Mouse (Mus musculus): Measurements from ENCODE around the gene Gal3st4.
"Not testable (repeated sequence)": the region's sequence is repeated elsewhere in the genome, so short reads cannot be mapped to it uniquely, and the experiment has no call there.

Gene Gal3st4

DNA sequence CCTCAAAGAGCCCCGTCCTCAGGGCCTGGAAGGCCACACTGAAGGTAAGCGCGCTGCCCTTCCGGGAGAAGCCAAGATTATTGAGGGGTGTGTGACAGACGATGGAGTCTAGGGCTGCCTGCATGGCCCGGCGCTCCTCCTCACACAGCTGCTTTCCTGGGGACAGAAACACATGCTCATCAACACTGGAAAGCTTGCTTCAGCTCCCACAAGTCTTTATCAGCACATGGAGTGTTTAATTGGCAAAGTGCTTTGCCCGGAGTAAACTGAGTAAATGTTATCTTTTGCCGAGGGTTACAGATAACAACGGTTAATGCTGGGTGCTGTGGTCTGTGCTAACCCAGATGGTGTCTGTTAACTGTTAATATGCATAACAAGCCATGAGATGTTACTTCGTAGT is 11.8 kb downstream of the Gal3st4 start:
- DNase-seq, result no peak

DNA sequence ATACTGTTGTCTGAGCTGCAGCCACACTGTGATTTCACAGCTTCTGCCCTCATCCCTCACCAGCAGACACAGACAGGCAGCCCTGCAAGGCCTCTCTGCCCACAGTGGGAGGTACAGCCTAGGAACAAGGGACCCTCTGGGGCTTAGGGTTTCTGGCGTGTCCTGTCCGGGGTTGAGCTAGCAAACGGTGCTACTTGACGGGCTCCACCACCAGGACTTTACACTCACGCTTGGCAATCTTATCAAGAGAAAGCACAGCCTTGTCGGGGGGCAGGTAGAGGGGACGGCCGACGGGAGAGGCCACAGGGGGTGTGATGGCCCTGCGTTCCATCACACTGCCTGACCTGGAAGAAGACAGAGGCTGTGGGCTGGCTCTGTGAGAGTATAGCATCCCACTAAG is 12.6 kb downstream of the Gal3st4 start:
- DNase-seq, result no peak

DNA sequence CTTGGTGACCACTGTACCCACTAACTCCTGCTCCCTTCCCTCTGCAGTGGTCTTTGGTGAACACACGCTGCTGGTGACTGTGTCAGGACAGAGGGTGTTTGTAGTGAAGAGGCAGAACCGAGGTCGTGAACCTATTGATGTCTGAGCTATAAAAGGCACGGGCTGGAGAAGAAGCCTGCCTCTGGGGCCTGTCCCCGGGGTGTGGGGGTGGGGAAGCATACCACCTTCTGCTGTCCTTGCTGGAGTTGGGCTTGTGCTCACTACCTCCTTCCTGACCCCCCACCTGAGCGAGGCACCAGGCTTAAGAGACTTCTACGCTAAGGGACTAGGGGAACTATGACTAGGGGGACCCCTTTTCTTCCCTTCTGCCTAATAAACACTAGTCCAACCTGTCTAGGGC is 13.6 kb downstream of the Gal3st4 start:
- no peak for DNase-seq

DNA sequence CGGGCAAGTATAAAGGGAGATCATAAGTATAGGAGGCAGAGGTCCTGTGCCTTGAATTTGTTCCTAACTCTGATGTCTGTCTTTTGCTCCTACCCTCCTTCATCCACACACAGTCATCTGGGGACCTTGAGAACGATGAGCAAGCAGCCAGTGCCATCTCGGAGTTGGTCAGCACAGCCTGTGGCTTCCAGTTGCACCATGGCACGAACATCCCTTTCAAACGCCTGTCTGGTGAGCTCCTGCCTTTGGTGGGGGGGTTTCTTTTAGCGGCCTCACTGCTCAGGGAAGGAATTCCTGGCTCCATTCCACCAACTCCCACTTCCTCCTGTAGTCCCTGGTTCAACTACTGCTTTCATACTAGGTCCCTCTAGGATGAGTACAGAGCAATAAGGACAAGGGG is 14.1 kb downstream of the Gal3st4 start:
- DNase-seq, result no peak

DNA sequence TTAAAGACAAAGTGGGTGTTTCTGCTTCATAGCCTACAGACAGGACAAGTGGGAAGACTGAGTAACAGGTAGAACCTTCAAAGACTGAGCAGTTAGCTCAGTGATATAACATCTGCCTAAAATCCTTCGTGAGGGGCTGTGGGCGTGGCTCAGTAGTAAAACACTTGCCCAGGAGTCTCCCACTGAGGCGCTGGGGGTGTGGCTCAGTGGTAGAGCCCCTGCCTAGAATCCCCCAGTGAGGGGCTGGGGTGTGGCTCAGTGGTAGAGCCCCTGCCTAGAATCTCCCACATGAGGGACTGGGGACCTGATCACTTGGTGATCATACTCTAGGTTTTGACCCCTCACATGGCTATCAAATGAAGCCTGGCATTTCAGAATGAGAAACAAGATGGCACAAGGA is 14.6 kb downstream of the Gal3st4 start:
- DNase-seq, result no peak

DNA sequence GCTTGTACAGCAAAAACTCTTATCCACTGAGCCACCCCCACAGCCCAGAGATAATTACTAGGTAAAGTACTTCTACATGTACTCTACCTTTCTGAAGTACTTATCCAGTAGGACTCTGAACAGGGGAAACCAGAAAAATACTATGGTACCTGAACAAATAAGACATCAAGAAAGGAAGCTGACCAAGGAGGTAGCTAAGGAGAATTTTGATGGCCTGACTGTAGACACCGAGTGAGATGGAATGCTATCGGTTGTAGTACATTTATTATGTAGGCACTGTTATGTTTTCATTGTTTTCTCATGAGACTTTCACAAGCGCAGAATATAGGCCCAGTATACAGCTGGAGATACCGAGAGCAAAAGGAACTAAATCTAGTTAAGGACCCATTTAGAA is 15.1 kb downstream of the Gal3st4 start:
- DNase-seq, result no peak

DNA sequence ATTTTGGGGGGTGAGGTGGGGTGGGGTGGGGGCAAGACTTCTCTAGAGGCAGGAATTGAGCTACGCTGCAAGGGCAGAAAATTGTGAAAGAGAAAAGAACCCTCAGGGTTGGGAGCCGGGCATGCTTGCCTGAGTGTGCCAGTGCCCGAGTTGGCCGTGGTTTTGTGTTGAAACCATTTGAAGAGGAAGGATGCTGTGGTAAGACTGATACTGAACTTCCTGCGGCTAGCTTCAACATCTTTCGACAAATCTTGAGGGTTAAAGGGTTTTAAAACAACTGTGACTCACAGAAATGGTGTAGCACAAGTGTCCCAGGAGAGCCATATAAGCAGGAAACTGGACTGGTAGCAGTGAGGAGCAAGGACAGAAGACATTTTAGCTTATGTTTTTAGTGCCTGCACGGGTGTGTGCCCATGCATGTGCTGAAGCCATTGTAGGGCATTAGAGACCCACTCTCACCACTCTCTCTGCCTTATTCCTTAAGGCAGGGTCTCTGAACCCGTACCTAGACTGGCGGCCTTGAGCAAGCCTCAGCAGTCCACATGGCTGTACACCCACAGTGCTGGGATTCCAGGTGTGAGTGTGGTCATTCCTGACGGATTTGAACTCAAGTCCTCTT is 15.6 kb downstream of the Gal3st4 start:
- DNase-seq, result no peak

DNA sequence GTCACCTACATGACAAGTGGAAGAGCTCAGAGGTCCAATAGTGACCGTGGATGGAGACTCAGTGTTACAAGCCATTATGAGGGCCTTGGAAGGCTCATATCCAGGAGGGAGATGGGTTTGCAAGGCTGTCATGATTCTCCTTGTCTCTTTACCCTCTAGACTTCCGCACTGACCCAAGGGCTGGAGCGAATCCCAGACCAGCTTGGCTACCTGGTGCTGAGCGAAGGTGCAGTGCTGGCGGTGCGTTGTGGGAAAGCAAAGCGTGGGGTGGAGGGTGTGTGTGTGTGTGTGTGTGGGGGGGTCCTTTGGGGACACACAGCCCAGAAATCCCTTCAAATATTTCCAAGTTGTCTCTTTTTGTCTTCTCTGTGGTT is 16.6 kb downstream of the Gal3st4 start:
- peak in 1 of 2 experiments; percentile 51 for DNase-seq

DNA sequence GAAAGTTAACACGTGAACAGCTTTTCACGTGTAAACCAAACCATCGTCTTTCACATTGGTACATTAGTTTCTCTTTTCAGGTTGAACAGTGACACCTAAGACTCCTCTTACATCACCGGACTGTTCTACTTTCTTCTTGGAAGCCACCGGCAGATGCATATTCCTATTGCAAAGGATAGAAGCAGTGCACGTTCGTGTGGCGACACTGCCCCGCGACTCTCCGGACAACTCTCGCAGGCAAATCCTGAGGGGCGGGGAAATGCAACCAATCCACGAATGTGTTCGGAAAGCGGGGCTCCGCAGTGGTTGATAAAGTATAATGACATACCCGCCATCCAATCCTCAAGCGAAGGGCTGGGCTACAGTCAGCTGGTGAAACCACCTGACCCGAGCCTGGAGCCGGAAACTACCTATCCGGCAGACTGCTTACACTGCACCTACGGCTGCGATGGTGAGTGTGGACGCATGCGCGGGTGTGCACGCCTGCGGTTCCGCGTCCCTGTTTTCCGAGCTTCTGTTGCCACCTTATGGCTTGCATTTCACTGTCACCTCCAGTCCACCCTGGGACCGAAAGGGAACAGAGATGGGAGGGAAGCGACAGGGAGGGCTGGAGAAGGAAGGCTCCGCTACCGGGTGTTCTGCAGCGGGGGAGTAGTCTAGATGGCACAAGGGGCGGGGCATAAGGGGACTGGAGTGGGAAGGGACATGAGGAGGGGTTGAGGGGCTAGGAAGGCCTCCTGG is 17.1 kb downstream of the Gal3st4 start, which contains the start of gene Lamtor4:
Gene Lamtor4, plus strand, starts transcription at position 130 of the 741 bp plus-strand sequence.
- DNase-seq, result peak; percentile 92 to 95

DNA sequence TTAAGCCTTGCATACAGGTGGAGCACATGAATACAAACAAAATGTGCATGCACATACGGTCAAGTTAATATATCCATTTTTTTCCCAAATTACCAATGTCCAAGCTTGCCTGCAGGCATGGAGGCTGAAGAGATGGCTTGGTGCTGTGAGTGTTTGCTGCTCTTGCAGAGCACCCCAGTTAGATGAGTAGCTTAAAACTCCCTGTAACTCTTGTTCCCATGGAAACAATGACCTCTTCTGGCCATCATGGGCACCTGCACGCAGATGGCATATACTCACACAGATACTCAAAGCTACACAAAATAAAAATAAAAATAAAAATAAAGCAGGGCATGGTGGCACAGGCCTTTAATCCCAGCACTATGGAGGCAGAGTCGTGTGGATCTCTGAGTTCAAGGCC is 19.6 kb downstream of the Gal3st4 start:
- no peak for DNase-seq

DNA sequence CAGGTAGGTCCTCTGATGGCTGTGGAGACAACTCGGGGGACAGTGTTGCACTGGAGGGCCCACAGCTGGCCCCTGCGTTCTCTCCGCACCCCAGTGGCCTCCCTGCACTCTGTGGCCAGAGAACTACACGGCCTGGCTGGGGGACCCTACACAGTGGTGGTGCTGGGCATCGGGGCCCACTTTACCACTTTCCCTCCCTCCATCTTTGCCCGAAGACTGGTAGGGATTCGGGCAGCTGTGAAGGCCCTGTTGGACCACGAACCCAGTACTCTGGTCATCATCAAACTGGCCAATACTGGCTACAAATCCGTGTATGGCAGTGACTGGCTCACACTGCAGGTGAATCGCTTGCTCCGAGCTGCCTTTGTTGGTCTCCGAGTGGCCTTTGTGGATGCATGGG is 21.5 kb downstream of the Gal3st4 start:
- DNase-seq, result no peak

DNA sequence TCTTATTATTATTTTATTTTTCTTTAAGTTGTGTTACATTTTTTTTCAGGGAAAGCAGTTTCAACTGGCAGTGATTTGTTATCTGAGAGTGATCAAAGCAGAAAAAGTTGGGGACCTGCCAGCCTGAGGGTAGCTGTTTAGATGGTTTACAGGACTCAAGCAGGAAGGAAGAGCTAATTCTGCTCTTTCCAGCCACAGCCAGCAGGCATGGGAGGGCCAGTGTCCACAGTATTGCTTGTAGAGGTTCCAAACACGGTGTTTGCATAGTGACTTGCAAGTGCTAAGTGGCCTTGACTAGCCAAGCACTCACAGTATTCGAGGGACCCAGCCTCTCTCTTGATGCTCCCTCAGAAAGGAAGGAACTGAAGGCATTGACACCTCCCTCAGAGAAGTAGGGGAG is 31.1 kb downstream of the Gal3st4 start:
- no peak for DNase-seq

DNA sequence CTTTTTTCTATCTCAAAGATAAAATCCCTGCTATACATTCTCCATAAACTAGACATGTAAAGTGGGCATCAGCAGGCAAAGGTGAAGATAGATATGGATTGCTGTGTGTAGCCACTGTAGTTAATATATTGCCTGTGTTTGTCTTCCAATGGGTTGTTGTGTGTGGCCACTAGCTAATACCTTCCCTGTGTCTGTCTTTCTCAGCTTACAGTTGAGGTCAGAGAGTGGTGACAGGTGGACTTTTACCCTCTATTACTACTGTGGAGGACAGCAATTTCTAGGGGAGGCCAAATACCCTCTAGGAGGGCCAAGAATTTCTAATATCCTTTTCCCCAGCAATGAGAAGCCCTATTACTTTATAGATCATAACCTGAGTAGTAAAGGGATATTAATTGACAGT is 38.4 kb downstream of the Gal3st4 start:
- no peak for DNase-seq

DNA sequence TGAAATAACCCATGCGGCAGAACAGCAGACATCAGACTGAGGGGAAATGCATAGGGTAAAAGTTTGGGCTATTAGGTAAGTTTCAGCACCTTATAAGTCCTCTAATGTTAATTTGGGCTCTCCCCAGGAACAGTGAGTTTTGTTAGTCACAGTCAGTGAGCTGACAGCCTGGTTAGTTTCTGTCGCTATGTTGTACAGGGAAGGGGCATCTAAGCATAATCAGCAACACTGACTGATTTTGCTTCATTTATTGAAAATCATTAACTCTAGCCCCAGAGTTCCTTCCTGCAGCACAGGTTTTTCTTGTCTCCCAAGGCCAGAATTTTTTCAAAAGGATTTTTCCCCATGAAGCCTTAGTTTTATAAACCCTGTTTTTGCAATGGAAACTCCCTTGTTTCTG is 38.9 kb downstream of the Gal3st4 start:
- DNase-seq, result no peak

DNA sequence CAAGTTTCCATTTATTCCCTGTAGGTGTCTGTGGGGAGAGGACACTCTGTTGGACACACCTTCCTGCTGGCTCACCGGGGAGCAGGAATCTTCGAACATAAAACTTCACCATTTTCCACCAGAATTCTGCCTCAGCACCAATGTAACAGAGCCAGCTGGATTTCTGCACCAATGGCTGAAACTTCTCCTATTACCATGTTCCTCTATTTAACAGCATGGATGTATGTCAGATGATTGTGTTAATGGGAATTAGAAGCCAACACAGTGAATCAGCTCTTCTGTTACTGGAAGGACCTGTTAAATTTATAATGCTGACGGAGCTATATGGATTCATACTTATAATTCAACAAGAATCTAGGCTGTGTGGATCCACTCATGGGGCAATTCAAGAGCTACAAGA is 43.1 kb downstream of the Gal3st4 start:
- no peak for DNase-seq

DNA sequence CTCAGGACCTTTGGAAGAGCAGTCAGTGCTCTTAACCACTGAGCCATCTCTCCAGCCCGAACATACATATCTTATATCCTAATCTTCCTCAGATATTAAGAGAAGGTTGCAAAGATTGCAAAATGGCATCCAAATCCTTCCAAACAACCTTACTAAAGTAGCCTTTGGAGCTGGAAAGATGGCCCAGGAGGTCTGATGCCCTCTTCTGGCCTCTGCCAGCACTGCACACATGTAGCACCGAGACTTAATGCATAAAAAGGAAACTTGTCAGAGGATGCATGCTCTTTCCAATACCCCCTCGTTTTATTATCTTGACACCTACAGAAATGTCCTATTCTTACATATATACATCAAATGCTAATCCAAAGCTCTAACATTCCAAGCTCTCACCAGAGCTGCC is 44.6 kb downstream of the Gal3st4 start:
- peak; percentile 14 to 21 for DNase-seq

DNA sequence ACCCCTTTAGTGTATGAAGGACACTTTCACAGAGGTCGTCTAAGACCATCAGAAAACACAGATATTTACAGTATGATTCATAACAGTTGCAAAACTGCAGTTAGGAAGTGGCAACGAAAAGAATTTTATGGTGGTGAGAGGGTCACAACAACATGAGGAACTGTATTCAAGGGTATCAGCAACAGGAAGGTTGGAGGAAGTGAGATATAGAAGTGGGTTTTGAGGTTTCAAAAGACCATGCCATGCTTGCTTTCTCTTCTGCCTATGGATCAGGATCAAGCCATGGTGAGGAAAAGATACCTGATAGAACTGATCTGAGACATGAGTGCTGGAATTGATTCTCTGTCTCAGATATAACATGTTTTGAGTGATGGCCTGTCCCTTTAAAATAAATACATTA is 45.3 kb downstream of the Gal3st4 start:
- no peak for DNase-seq

DNA sequence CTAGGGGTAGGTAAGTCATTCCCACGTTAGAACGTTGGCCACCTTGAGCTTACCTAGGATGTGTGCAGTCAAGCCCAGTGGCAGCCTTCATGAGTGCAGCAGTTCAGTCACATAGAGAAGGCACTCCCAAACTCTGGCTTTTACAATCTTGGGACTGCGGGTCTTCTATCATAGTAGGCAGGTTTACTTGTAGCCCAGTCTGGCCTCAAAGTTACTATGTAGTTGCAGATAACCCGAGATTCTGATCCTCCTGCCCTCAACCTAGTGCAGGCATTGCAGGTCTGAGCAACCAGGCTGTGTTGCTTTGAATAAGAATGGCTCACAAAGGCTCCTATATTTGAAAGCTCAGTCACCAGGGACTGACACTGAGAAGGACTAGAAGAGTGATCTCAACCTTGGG is 46.1 kb downstream of the Gal3st4 start:
- DNase-seq, result no peak

DNA sequence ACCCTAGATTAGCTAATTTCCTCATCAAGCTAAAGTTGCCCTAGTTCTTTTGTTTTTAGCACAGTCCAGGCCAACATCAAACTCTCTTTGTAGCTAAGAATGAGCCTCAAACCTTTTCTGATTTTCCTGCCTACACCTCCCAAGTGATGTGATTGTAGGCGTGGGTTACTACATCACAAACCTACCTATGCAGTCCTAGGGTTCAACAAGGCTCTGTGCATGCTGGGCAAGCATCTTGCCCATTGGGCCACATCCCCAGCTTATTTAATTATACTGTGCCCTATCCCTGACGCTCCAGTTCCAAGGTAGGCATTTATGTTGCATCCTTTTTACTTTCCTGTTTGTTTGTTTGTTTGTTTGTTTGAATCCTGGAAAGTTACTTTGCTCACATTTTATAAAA is 46.9 kb downstream of the Gal3st4 start, which contains the start of gene Nxpe5:
Gene Nxpe5, plus strand, starts transcription at position 199 of the 400 bp plus-strand sequence.
- DNase-seq, result no peak

DNA sequence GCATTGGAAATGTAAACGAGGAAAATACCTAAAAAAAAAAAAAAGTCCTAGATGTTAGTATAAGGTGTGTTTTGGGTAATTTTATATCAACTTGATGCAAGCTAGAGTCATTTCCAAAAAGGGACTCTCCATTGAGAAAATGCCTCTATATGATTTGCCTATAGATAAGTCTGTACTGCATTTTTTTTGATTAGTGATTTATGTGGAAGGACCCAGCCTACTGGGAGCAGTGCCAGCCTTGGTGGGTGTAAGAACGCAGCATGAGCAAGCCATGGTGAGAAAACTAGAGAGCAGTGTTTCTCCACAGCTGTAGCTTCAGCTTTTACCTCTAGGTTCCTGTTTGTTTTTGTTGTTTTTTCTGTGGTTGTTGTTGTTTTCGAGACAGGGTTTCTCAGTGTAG is 49.4 kb downstream of the Gal3st4 start:
- DNase-seq, result no peak

DNA sequence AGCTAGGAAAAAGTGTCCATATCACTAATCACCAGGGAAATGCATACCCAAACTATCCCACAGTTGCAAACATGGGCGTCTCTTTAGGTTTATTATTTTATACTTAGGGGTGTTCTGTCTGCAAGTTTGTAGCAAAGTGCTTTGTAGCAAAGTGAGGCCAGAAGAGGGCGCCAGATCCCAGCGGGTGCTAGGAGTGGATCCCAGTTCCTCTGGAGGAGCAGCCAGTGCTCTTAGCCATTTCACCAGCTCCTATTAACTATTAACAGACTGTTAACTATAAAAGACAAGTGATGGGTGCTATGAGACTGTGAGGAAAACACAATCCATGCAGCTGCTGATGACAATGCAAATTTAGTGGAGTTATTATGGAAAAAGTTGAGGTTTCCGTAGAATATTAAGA is 50.5 kb downstream of the Gal3st4 start:
- peak; percentile 78 to 79 for DNase-seq

DNA sequence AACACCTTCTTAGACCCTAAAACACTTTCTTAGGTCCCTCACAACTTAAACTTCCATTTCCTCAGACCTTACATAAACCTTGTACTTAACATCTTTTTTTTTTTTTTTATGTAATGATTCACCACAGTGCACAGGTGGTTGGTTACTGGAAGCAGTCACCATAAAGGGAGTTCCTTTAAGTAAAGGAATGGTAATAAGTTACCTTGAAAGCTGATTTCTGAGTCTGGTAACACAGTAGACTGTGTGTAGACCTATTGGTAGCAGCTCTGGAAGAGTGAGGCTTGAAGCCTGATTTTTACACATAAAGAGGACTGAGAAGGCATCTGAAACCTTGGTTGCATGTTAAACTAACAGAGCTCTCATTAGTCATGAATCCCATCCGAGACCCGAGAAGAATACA is 52.8 kb downstream of the Gal3st4 start:
- no peak for DNase-seq

DNA sequence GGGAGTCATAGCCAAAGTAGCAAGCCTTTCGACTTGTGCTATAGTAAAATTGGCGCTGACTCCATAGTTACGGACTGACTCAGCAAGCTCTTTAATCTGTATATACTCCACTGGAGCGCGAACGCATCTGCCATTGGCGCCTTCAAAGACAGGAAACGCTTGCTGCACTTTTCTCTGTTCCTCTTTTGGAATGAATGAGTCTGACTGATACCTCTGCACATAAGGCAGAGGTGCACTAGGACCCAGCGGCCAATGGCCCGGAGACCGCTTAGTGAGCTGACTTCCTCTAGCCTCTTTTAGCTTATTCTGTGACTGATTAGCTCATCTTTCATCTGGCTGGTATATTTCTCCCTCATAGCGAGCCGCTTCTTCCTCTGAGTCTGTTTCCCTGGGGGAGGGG is 56.0 kb downstream of the Gal3st4 start:
- not testable (repeated sequence) for DNase-seq
